Mouse (Mus musculus) gastrocnemius, postnatal 25 days (tissue): ENCODE results near the gene Itga7. TPM values are rescaled to one million over a fixed set of nuclear protein-coding genes. Genes with fewer than 3 reads are reported as not detected.
A peak's percentile ranks its signal among the peaks of the same experiment; 100 is the strongest.

Source experiments
- DNase-seq: peaks from one replicate; pipeline ENCODE4 v3.0.0; 2022
- long read RNA-seq, 2 experiments: library from polyadenylated mRNA; stranded (forward); transcript quantifications; one replicate each; pipeline ENCODE4 v2.0.0; 2021
- total RNA-seq, 2 experiments: library from RNA; stranded (reverse); gene quantifications; 1 replicate in 1 of 2; 2 replicates in 1 of 2; pipeline ENCODE4 v1.2.3; 2021

Gene Itga7
- total RNA-seq, result 10 to 100 TPM; 63.5 to 67.3 TPM
- long read RNA-seq, experiment 1, full-length matches to known transcripts, result 4 of 22 reads
- long read RNA-seq, experiment 1, partial matches to known transcripts, result 14 of 22 reads
- long read RNA-seq, experiment 1, other reads (novel, unspliced or antisense), result 4 of 22 reads
- long read RNA-seq, experiment 2, full-length matches to known transcripts, result 17 of 56 reads
- long read RNA-seq, experiment 2, partial matches to known transcripts, result 24 of 56 reads
- long read RNA-seq, experiment 2, other reads (novel, unspliced or antisense), result 15 of 56 reads

- peak; percentile 64 for DNase-seq
Observed at GRCm38 (mm10) chr10:128933574-128933973, at the start of gene Itga7. Gene Itga7 (plus strand): TSS chr10:128933818.

- DNase-seq, result no peak
Observed at GRCm38 (mm10) chr10:128888941-128889827, 44.4 kb upstream of the Itga7 start.

DNA sequence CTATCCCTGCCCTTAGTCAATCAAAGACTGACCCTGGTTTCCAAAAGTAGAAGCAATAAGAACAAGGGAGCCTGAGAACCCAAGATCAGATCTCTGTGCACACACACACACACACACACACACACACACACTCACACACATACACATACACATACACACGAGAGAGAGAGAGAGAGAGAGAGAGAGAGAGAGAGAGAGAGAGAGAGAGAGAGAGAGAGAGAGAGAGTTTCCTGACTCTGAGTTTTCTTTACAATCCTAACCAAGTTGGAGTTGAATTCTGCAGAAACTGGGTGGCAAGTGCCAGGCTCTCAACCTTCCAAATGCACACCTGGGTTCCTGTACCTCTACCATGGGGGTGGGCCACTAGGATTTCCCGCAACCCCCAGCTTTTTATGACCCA lies 43.8 kb upstream of the Itga7 start:
- DNase-seq, result no peak

- DNase-seq, result no peak
Observed at GRCm38 (mm10) chr10:128890383-128891295, 43.0 kb upstream of the Itga7 start.

GRCm38 (mm10) chr10:128891296-128892094 lies 42.1 kb upstream of the Itga7 start, which contains the start of gene Gdf11:
Gene Gdf11 (minus strand): TSS chr10:128891718.
- DNase-seq, result peak; percentile 61

DNA sequence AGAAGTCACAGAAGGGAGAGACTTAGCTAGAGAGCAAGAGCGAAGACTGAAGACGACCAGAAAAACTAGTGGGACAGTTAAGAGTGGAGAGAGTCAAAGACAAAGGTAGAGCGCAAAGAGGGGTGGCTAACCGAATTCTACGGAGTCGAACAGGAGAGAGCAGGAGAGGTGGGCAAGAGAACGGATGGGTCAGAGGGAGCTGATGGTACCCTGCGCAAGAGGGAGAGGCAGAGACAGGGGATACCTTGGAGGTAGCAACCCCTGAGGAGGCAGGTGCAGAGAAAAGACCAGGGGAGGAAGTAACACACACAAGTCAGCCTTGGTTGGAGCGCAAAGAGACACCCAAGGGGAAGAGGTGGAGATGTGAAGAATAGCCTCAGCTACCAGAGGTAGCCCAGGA lies 41.4 kb upstream of the Itga7 start:
- DNase-seq, result no peak

DNA sequence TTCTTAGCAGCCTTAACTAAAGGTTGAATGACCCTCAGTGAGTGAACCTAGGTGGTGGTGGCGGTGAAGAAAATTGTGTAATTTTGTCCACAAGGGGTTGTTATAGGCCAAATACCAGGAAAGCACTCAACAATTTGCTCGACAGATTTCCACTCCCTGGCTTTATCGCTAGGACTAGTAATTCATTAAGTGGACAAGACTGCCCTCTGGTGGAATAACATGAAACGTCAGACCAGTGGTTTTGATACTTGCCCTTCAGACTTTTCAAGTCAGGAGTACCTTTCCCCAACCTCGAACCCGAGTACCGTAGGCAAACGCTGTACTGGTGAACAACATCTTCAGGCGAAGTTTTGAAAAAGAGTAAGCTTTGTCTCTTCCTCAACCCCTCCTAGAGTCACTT lies 38.2 kb upstream of the Itga7 start:
- DNase-seq, result no peak

DNA sequence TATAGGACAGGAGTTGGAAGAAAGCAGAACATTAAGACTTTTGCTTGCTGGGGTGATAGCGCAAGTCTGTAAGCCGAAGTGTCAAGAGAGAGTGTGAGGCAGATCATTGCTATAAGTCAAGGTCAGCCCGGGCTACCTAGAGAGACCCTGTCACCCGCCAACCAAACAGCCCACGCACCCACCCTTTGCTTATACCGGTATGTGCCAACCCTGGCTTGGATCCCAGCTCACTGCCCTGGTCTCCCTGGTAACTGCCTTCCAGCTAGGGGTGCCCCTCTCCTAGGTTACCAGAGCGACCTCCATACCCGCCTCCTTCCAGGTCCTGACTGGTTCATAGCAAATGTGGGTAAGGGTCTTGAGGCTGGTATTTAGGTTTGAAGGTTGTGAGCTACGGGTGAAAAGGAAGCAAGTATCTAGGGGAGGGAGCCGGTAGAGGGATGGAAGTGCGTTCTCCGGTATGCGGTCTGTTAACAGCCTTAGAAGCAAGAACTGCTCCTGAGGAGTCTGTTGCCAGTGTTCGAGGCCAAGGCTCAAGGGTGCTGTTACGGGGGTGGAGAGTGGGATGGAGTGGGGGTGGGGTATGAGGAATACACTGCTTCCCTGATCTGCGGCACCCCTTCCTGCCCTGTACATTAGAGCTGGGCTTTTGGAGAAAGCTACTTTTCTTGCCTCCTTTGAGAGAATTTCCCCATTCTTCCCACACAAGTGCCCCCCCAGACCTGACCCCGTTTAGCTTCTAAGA lies 37.5 kb upstream of the Itga7 start:
- DNase-seq, result no peak

- no peak for DNase-seq
Observed at GRCm38 (mm10) chr10:128896807-128897206, 36.8 kb upstream of the Itga7 start.

DNA sequence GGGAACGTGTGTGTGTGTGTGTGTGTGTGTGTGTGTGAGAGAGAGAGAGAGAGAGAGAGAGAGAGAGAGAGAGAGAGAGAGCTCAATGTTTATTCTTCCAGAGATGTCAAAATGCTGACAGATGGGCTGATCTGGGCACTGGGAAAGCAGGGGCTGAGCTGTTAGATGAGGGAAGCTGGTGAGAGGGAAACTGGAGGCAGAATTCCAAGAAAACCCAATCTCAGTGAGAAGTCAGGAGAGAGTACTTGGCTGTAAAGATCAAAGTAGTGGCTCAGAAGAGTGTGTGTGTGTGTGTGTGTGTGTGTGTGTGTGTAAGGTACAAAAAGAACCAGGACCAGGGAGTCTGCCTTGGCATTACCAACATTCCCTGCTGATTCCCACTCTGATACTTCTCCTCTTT lies 36.1 kb upstream of the Itga7 start:
- DNase-seq, result no peak

DNA sequence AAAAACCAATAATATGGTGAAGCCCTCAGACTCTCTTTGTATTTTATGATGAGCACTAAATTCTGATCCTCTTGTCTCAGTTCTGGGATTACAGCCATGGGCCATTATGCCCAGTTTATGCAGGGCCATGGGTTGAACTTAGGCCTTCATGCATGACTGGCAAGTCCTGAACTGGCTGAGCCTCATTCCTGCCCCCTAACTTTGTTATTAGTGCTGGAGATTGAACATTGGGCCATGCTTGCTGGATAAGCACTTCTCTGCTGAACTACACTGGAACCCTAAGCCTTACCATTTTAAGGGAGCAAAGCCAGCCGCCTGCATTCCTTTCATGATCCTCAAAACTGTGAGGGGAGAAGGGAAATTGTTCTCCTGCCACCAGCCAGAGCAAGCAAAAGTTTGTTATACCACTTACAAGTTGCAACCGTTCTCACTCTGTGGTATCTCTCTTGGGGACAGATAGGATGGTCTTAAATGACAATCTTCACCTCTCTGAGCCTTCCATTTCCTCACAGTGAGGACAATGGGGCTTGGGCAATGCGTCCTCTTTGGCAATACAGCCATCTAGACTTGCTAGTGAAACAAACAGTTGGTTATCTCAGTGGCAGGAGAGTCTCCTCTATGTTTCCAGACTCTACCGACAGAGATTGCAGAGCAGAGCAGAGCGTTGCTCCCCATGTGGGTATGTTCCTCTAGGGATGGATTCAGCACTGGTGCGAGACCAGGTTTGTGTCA lies 33.7 kb upstream of the Itga7 start:
- no peak for DNase-seq

DNA sequence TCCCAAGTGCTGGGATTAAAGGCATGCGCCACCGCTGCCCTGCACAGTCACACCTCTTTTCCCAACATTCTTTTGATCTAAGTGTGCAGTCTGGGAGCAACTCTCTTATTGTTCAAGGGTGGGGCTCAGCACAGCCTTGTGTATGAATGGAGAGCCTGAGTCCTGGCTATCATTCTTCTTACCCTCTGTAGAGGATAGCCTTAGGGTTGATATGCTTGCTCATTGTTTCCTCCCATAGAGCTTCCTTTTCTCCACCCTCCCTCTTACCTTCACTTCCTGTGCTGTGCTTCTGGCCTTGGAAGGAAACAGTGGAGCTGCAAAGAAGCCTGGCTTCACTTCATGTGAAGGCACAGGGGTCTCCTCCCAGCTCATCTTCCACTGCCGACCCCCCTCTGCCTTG lies 32.9 kb upstream of the Itga7 start, which contains the start of gene Cd63:
Gene Cd63 (plus strand): TSS at position 292 of the 400 bp plus-strand sequence.
- DNase-seq, result no peak

DNA sequence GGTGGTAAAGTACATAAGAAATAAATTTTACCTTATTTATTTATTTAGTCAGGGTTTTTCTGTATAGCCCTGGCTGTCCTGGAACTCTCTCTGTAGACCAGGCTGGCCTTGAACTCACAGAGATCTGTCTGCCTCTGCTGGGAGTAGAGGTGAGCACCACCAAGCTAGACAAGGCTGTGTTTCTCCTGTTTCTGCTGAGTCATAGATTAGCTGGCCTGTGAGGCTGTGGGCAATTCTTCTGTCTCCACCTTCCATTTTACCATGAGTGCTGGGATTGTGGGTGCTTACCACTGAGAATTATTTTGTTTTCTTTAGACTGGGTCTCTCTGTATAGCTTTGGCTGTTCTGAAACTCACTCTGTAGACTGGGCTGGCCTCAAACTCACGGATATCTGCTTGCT lies 32.2 kb upstream of the Itga7 start:
- no peak for DNase-seq

DNA sequence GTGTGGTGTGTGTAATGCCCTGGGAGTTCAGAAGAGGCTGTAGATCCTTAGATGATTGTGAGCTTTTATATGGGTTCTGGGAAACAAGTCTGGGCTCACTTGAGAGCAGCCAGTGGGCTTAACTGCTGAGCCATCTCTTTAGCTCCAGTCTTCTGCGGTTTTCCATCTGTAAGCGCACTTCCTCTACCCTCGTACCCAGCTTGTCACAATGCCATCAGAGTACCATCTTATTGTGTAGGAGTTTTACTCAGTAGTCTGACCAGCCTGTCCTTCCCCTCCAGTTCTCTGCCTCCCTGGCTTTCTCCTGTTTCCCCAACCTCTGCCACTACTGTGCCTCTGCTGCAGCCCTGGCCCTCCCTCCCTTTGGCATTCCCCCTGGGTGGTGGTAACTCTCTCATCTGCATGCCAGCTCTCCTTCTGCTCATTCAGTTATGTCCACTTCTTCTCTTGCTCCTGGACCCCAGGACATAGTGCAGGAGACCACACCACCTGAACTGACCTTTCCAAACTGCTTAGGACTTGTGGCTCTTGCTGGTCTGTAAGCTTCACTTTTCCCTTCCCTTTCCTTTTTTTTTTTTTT lies 31.1 kb upstream of the Itga7 start:
- DNase-seq, result no peak

- no peak for DNase-seq
Observed at GRCm38 (mm10) chr10:128904812-128905211, 28.8 kb upstream of the Itga7 start.

DNA sequence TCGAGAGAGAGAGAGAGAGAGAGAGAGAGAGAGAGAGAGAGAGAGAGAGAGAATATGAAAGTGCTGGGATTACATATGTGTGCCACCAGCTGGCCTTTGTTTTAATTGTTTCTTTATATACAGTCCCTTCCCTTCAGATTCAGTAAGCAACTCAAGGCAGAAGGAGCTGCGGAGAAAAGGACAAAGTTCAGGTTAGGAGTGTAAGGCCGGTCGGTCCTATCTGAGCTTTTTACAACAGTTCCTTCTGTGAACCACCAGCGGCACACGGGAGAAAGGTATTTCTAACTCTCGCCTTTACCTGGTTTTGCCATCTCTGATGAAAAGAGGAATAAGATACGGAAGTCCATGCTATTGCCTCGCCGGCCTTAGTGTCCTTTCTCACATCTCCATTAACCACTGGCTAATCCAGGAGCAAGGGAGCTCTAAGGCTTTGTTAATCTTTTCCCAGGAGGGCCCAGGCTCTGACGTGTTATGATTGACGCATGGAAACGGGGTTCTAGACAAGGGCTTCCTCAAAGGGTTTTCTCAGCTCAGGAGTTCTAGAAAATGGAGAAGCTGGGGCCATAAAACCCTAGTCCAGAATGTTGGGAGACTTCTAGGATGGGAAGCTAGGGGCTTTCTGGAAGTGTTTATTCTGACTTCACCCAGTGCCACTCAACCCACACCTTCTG lies 24.7 kb upstream of the Itga7 start:
- no peak for DNase-seq

GRCm38 (mm10) chr10:128909567-128910028 lies 24.0 kb upstream of the Itga7 start:
- peak; percentile 93 for DNase-seq

GRCm38 (mm10) chr10:128910066-128910841 lies 23.4 kb upstream of the Itga7 start:
- peak; percentile 52 for DNase-seq
